Mouse (Mus musculus) G1E-ER4 (cell line): ENCODE results near the gene Prkar1b. TPM values are rescaled to one million over a fixed set of nuclear protein-coding genes. Genes with fewer than 3 reads are reported as not detected.

Experiments used
- GATA1 ChIP-seq: IDR thresholded peaks from one replicate; pipeline ENCODE4 v1.8.0; 2012; ENCODE audit warnings: low read length, inconsistent platforms
- polyA plus RNA-seq: library from polyadenylated mRNA; stranded (reverse); fragments of >175 nt; gene quantifications from 2 replicates; pipeline ENCODE4 v1.2.3, GENCODE M21; 2012

The Prkar1b gene
- polyA plus RNA-seq, result not detected in 2 replicates

DNA sequence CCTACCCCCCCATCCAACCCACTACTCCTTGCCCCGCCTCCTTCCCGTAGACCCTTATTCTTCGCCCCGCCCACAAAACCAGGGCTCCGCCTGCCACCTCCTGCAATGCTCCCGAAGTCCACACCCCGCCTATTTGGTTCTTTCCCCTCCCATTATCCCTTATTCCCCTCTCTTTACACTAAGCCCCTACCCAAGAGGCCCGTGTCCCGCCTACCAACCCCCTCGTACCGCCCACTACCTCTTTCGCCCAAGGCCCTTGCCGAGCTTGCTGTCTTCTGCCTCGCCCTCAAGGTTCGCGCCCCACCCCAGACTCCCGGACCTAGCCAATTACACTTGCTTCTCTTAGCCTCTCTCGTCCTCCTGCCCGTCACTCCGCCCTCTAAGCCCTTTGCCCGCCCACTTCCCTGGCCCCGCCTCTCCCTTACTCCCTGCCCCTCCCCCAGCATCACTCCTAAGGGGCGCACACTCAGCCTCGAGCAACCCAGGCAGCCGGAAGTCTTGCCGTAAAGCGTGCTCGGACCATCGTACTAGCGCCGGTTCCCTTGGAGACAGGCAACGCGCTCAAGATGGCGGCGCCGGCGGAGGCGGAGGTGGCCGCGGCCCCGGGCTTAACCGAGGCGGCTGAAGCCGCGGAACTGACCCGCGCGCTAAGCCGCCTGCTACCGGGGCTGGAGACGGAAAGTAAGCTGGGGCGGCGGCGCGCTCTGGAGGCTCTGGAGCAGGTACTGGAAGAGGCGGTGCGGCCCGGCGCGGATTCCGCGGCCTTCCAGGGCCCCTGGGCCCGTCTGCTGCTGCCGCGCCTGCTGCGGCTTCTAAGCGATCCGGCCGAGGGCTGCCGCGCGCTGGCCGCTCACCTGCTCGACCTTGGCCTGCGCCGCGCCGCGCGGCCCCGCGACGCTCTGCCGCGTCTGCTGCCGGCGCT, at the start of gene Prkar1b, which contains the start of gene Dnaaf5:
Gene Prkar1b (minus strand): TSS at position 321 of the 922 bp plus-strand sequence.
Gene Dnaaf5 (plus strand): TSS at position 543 of the 922 bp plus-strand sequence.
- TF ChIP-seq GATA1, result no peak

DNA sequence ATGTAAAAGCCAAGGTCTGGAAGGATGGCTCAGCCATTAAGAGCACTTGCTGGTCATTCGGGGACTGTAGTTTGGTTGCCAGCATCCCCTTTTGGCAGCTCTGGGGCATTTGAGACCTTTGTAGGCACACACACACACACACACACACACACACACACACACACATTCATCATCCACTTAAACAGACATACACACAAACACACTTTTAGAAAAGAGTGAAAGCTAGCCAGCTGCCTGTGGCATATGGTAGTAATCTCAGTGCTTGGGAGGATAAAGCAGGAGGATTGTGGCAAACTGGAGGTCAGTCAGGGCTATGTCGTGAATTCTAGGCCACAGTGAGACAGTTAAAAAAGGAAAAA, 49.8 kb upstream of the Prkar1b start:
- no peak for TF ChIP-seq GATA1

- TF ChIP-seq GATA1, result no peak
Observed at GRCm38 (mm10) chr5:139198779-139199178, 49.0 kb upstream of the Prkar1b start.

- no peak for TF ChIP-seq GATA1
Observed at GRCm38 (mm10) chr5:139190958-139191357, 41.2 kb upstream of the Prkar1b start.

DNA sequence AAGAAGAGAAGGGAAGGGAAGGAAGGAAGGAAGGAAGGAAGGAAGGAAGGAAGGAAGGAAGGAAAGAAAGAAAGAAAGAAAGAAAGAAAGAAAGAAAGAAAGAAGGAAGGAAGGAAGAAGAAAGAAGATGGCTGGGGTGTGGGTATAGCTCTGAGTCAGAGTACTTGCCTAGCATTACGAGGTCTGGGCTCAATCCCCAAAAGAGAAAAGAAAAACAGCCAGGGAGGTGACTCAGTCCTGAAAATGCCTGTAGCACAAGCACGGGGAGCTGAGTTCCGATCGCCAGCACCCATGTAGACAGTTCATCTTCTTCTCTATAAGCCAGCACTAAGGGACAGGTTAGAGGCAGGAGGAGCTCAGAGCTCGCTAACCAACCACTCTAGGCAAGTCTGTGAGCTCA, 39.9 kb upstream of the Prkar1b start:
- no peak for TF ChIP-seq GATA1

DNA sequence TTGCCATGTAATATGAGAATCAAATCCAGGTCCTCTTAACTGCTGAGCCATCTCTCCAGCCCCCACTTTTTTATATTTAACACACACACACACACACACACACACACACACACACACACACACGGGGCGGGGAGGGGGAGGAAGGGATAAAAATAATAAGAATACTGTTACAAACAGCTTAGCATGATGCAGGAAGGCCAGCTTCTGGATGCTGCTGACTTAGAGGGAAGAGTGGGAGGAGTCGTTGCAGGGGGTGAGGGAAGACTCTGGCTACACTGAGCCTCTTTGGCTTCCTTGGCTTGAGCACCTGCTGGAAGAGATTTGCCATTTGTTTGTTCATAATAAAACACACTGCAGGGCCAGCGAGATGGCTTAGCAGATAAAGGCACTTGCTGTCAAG, 35.1 kb upstream of the Prkar1b start:
- no peak for TF ChIP-seq GATA1

GRCm38 (mm10) chr5:139183601-139184000, 33.8 kb upstream of the Prkar1b start:
- TF ChIP-seq GATA1, result no peak

GRCm38 (mm10) chr5:139183131-139183530, 33.3 kb upstream of the Prkar1b start:
- TF ChIP-seq GATA1, result no peak

GRCm38 (mm10) chr5:139178895-139179631, 29.3 kb upstream of the Prkar1b start:
- TF ChIP-seq GATA1, result no peak

GRCm38 (mm10) chr5:139174556-139175547, 25.1 kb upstream of the Prkar1b start:
- TF ChIP-seq GATA1, result no peak

DNA sequence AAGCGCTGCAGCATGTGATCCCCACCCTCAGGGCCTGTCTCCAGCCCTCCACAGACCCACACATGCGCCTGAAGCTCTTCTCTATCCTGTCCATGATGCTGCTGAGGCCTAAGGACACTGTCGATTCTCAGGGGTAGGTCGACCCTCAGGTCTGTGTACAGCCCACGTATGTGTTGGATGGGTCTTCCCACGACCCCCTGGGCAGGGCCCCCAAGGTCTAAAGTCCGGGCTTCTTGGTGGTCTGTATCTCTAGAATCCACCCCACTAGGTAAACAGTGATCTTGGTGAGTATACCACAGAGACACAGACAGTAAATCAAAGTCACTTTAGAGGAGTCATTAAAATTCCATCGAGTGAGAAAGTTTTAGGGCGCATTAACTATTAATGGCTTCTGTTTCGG, 24.3 kb upstream of the Prkar1b start:
- TF ChIP-seq GATA1, result no peak

- no peak for TF ChIP-seq GATA1
Observed at GRCm38 (mm10) chr5:139171929-139172328, 22.1 kb upstream of the Prkar1b start.

DNA sequence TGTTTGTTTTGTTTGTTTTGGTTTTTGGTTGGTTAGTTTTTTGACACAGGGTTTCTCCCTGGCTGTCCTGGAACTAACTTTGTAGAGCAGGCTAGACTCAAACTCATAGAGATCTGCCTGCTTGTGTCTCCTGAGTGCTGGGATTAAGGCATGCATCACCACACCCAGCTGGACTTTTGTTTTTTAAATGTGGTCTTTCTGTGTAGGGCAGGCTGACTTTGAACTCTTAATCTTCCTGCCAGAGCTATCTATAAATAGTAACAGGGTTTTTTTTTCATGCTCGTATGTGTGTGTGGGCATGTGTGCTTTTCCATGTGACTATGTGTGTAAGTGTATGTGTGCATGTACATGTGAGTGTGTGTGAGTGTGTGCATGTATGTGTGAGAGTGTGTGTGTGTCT, 17.7 kb upstream of the Prkar1b start:
- TF ChIP-seq GATA1, result no peak

- no peak for TF ChIP-seq GATA1
Observed at GRCm38 (mm10) chr5:139166781-139167361, 17.1 kb upstream of the Prkar1b start.

DNA sequence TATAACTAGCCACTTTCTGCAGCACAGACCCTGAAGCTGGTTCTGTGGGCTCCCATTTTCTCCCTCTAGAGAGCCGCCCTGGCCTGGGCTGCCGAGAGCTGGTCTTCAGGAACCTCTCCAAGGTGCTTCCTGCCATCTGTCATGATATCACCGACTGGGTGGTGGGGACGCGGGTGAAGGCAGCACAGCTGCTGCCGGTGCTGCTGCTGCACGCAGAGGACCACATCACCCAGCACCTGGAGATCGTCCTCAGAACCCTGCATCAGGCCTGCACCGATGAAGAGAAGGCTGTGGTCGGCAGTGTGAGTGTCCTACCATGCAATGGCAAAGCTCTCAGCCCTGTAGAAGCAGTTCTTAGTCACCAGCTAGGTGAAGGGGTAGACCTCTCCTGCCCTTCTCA, 11.8 kb upstream of the Prkar1b start:
- no peak for TF ChIP-seq GATA1
